Mouse (Mus musculus): ENCODE measurements around the gene Zdhhc24.

Gene Zdhhc24

DNA sequence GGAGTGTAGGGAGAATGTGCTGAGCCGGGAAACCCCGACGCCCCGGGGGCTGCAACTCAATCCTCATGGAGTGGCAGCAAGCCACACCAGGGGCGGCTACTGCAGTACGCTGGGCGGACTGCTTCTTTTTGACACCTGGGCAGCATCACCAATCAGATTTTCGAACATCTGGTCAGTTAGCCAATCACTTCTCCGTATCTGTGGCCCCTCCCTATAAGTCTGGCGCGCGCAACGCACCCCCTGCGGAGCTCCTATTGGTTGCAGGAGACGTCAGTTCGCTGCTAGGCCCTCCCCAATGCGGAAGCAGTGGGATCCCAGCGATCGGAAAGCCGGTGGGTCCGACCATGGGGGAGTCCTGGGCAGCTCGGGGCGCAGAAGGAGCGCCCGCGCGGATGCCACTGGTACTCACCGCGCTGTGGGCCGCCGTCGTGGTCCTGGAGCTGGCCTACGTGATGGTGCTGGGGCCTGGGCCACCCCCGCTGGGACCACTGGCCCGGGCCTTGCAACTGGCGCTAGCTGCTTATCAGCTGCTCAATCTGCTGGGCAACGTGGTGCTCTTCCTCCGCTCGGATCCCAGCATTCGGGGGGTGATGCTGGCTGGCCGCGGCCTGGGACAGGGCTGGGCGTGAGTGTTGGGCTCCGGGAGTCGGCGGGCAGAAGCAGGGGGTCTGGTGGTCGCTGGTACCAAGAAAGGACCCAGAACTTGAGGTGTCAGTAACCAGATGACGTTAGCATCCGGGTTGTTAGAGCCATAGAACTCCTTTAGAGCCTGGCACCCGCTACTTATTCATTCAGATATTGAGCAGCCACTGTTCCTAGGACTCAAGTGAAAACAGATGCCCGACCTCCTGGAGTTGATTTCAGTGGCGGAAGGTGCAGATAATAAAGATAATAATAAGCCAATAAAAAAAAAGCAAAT lies at the start of gene Zdhhc24:
Gene Zdhhc24, plus strand, starts transcription at position 264 of the 919 bp plus-strand sequence.
- TF ChIP-seq GATA4 (IDR thresholded peaks at IDR 0.05; ENCODE audit: insufficient replicate concordance, low read length), result peak; percentile 75; the same call in 1 of the 2 replicates

DNA sequence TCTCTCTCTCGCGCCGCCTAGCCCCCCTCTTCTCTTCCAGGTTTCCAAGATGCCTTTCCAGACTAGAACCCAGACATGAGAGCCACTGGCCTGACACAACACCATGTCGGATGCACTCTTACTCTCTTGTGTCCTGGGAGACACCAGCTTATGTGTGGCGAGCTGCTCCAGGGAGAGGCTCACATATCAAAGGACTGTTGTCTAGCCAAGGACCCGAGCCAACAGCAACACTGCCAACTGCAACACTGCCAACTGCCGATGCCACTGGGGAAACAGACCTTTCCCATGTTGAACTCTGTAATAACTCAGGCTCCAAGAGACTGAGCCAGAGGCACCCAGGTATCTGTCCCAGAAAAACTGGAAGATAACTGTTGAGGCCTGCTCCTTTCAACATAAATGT lies 49.3 kb upstream of the Zdhhc24 start:
- no peak for TF ChIP-seq GATA4 (IDR thresholded peaks at IDR 0.05; ENCODE audit: insufficient replicate concordance, low read length)

DNA sequence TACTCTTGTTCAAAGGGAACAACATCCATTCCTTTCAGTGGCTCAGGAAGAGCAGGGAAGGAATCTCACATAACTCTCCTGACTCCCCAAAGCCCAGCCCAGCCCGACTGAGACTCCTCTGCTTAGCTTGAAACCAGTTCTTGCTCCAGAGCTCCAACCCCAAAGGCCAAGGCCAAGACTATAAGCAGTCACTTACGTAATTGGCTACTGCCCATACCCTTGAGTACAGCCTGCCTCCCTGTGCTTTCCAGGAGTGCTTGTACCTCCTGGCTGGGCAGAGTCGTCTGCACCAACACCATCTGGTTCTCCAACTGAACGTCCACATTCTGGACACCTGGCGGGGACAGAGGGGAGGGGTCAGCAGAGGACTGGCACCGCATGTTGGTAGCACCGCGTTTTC lies 44.5 kb upstream of the Zdhhc24 start:
- no peak for TF ChIP-seq GATA4 (IDR thresholded peaks at IDR 0.05; ENCODE audit: insufficient replicate concordance, low read length)

DNA sequence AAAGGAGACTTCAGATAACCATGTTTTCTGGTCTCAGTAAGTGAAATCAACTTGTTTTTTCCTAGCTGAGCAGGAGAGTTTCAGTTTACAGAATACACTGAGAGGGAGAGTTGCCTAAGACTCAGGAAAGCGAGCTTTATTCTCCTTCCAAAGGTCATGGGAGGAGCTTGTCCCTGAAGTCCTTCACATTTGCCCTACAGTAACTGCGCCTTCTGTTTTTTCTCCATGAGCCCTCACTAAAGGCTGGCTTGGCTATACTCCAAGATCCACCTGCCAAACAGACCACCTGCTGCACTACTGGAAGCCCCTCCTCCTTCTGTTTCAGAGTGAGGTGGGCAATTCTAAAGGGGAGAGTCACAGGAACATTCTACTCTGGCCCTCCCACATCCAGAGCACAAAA lies 42.4 kb upstream of the Zdhhc24 start:
- no peak for TF ChIP-seq GATA4 (IDR thresholded peaks at IDR 0.05; ENCODE audit: insufficient replicate concordance, low read length)

DNA sequence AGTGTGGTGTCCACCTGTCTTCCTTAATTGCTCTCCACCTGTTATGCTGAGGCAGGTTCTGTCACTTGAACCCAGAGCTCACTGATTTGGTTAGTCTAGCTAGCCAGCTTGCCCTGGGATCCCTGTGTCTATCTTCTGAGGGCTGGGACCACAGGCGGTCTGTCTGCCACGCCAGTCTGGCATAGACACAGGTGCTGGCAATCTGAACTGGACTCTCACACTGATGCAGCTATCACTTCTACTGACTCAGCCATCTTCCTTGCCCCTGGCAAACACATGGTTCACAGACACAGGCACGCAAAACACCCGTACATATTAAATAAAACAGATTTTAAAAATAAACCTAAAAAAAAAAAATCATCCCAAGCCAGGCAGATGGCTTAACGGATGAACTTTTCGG lies 41.4 kb upstream of the Zdhhc24 start:
- TF ChIP-seq GATA4 (IDR thresholded peaks at IDR 0.05; ENCODE audit: insufficient replicate concordance, low read length), result no peak

DNA sequence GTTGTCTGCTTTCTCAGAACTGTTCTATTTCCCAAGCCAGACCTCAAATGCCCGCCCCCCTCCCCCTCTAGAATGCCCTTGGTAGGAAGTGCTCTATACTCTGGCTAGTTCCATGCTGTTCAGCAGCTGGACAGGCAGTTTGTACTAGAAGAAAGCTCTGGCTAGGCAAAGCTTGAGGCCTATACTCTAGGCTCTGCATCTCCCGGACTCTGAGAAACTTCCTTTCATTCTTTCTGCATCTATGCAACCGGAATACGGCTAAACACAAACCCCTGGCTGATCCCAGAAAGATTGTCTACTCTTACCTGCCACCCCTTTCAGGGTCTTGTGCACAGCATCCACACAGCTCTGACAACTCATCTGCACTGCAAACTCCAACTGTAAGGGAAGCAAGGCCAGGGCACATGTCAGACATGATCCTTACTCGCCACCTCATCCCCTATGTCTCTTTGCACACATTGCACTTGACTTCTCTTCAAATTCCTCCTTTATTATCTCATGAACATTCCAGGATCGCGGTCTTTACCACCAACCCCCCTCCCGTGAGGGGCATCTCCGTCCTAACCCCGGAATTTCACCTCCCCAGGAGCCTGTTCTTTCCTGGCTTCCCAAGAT lies 39.8 kb upstream of the Zdhhc24 start:
- TF ChIP-seq GATA4 (IDR thresholded peaks at IDR 0.05; ENCODE audit: insufficient replicate concordance, low read length), result no peak

DNA sequence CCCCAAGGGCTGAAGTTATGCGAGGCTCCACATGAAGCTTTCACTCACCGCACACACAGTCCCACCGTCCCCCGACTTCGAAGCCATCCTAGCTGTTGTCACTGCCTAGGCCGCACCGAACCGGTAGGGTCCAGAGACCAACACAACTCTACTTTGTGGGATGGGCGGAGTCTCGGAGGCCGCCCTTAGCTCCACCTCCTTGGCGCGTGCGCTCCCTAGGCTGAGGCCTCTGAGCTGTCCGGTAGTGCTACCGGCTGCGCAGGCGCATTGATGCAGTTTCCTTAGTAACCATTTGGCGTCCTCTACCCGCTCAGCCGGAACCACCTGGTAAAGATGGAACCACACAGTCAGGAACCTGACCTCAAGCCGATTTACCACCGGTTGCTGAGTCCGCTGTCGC lies 39.3 kb upstream of the Zdhhc24 start, which contains the start of the genes Ccs and Ccdc87:
Gene Ccs, minus strand, starts transcription at position 184 of the 400 bp plus-strand sequence.
Gene Ccdc87, plus strand, starts transcription at position 218 of the 400 bp plus-strand sequence.
- TF ChIP-seq GATA4 (IDR thresholded peaks at IDR 0.05; ENCODE audit: insufficient replicate concordance, low read length), result no peak

DNA sequence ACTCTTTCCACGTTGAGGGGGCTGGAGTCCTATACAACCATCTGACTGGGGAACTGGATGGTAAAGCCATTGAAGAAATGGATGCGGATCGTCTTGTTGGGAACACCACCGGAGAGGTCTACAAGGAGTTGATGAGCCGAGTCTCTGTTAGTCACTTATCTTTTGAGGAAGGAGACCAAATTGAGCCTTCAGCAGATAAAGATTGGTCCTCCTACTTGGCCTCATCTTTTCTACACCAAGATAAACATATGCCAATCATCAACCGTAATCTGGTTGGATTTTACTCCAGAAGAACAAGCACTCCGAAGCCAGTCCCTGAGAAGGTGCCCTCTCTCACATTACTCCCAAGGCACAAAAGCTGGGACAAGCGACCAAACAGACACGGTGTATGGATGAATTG lies 37.6 kb upstream of the Zdhhc24 start:
- TF ChIP-seq GATA4 (IDR thresholded peaks at IDR 0.05; ENCODE audit: insufficient replicate concordance, low read length), result no peak

DNA sequence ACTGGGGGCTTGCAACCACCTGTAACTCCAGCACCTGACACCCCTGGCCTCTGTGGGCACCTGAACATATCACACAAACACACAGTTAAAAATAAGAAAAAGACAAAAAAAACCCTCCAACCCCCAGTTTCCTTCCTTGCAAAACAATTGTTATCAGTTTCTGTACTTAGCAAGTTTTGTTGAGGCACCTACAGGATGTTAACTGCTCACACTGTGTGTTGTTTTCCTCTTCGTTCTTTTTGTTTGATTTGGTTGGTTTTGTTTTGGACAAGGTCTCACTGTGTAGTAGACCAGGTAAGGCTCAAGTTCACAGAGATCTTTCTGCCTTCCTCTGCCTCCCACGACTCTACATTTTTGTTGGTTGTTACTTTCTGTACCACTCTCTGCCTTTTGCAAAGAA lies 35.9 kb upstream of the Zdhhc24 start:
- TF ChIP-seq GATA4 (IDR thresholded peaks at IDR 0.05; ENCODE audit: insufficient replicate concordance, low read length), result no peak

DNA sequence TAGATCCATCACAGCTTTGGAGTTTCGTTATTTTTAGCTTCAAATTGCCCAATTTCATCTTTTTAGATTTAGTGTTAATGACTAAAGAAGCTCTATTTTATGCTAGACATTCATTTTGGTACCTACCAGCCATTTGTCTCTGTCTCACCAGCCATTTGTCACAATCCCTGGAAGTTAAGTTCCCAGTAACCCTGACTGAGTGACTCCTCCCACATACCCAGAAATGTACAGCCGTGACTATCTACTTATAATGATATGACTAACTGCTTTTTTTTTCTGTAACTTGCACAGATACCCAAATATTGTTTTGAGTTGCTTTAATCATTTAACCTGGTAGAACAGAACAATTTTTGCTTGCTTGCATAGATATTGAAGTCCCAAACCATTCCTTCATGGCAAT lies 32.6 kb upstream of the Zdhhc24 start:
- no peak for TF ChIP-seq GATA4 (IDR thresholded peaks at IDR 0.05; ENCODE audit: insufficient replicate concordance, low read length)

DNA sequence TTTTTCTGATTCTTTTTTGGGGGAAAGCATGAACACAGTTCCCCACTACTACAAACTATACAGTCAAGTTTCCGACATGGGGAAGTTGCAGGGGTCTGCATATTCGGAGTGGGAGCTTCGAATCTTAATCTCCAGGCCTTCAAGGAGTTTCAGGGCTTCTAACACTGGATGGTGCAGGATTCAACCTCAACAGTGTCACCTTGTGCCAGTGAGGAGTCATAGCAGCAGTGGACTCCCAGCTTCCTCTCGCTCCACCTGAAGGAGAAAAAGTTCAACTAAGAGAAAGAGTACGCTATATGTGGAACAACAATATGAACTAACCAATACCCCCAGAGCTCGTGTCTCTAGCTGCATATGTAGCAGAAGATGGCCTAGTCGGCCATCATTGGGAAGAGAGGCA lies 31.0 kb upstream of the Zdhhc24 start:
- no peak for TF ChIP-seq GATA4 (IDR thresholded peaks at IDR 0.05; ENCODE audit: insufficient replicate concordance, low read length)

DNA sequence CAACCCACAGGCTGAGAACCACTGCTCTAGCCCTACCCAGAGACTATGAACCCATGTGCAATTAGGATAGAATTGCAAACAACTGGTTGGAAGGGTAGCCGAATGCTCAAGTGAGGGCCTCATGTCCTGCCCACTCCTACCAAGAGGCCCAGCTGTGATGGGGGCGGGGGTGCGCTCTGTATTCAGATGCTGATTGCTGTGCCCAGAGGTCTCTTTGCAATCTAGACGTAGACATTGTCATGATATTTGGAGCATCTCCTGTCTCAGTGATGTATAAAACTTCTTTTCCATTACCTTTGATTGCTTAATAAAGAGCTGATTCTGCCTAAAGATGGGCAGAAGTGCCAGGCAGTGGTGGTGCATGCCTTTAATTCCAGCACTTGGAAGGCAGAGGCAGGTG lies 28.7 kb upstream of the Zdhhc24 start:
- TF ChIP-seq GATA4 (IDR thresholded peaks at IDR 0.05; ENCODE audit: insufficient replicate concordance, low read length), result no peak

DNA sequence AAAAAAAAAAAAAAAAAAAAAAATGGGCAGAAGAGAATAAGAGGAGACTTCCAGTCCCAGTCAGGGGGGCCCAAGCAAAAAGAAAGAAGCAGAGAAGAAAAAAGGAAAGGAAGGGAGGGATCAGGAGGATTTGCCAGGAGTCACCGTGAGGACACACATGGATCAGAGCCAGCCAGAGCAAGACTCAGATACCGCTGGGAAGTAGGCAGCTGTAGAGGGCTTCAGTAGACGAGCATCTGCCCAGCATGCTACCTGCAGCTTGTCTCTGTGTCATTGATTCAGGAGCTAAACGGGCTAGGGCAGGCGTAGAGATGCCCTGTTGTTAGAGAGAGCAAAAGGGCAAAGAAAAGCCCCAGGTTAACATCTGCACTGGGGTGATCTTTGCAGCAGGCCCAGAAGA lies 28.2 kb upstream of the Zdhhc24 start:
- no peak for TF ChIP-seq GATA4 (IDR thresholded peaks at IDR 0.05; ENCODE audit: insufficient replicate concordance, low read length)

DNA sequence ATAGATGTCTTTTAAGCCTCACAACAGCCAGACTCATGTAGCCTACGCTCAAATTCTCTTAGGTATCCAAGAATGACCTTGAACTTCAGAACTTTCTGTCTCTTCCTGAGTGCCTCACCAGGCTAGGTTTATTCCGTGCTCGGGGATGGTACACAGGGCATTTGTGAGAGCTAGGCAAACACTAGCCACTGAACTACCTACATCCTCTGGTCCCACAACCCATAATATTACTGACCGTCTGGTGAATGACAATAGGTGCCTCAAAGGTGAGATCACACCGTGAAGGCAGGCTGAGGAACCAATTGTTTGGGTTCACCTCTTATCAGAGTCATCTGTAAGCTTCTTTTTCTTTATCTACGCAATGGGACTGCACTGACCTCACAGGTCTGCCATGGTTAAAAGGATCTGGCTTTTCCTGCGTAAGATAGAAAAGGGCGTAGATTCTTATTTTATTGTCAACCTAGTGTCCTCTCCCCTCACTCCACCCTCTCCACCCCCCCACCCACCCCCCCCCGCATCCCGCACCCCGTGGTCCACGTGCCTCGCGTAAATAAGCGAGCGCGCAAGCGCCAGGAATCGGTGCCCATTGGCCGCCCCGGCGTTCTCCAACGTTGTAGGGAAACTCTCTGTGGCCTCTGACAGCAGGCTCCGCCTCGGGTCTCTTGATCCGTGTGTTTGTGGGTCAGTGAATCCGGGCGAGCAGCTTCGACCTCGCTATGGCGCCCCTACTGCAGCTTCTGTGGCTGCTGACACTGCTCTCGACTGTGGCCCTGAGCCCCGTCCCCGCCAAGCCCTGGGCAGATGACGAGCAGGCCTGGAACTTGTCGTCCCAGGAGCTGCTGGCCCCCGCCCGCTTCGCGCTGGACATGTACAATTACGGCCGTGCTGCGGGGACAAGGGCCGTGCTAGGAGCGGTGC lies 23.7 kb upstream of the Zdhhc24 start, which contains the start of gene Ctsf:
Gene Ctsf, plus strand, starts transcription at position 579 of the 918 bp plus-strand sequence.
- peak; percentile 8; the same call in 1 of the 2 replicates for TF ChIP-seq GATA4 (IDR thresholded peaks at IDR 0.05; ENCODE audit: insufficient replicate concordance, low read length)

DNA sequence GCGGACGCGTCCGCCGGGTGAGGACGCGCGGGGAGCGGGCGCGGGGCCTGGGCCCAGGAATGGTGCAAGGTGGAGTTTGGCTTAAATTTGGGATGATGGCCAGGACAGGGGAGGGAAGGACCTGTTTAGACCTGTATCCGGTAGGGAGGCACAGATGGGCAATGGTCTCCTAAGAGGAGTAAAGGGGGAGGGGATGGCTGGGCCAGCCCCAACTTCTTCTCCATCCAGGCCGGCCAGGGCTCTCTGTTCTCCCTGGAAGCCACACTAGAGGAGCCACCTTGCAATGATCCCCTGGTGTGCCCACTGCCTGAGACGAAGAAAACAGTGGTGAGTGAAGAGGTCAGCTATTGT lies 23.0 kb upstream of the Zdhhc24 start:
- TF ChIP-seq GATA4 (IDR thresholded peaks at IDR 0.05; ENCODE audit: insufficient replicate concordance, low read length), result no peak
